Mouse (Mus musculus) gonadal fat pad, adult 2 months (tissue): Measurements from ENCODE around the gene Bahcc1. TPM values are rescaled to one million over a fixed set of nuclear protein-coding genes. Genes with fewer than 3 reads are reported as not detected.

Experiments used
- DNase-seq: peaks from one replicate; pipeline ENCODE4 v3.0.0-alpha.2; 2012; ENCODE audit warnings: low read depth
- polyA plus RNA-seq: library from polyadenylated mRNA; depleted of rRNA; stranded (reverse); fragments of >200 nt; gene quantifications from 2 replicates; pipeline ENCODE4 v1.2.3, GENCODE M21; 2012

The Bahcc1 gene
- polyA plus RNA-seq, 1 experiment = 7.4 TPM

GRCm38 (mm10) chr11:120297767-120298166, 65.0 kb downstream of the Bahcc1 start:
- DNase-seq = no peak

- no peak for DNase-seq
These were observed 65.8 kb downstream of the Bahcc1 start for GRCm38 (mm10) chr11:120298441-120299141.

GRCm38 (mm10) chr11:120299484-120299883, 66.7 kb downstream of the Bahcc1 start:
- DNase-seq = no peak

GRCm38 (mm10) chr11:120303119-120303518, 70.4 kb downstream of the Bahcc1 start:
- DNase-seq = no peak

- DNase-seq = no peak
These were observed 71.0 kb downstream of the Bahcc1 start for GRCm38 (mm10) chr11:120303559-120304349.

- no peak for DNase-seq
These were observed 71.6 kb downstream of the Bahcc1 start for GRCm38 (mm10) chr11:120304350-120304694.

GRCm38 (mm10) chr11:120304886-120305534, 72.3 kb downstream of the Bahcc1 start:
- DNase-seq = no peak

GRCm38 (mm10) chr11:120305535-120306365, 73.0 kb downstream of the Bahcc1 start:
- DNase-seq = no peak

- DNase-seq = no peak
These were observed 73.8 kb downstream of the Bahcc1 start for GRCm38 (mm10) chr11:120306366-120307131.

GRCm38 (mm10) chr11:120307132-120307413, 74.3 kb downstream of the Bahcc1 start:
- DNase-seq = no peak

- no peak for DNase-seq
These were observed 75.1 kb downstream of the Bahcc1 start for GRCm38 (mm10) chr11:120307566-120308430.

- no peak for DNase-seq
These were observed 75.9 kb downstream of the Bahcc1 start for GRCm38 (mm10) chr11:120308441-120309320.

- DNase-seq = no peak
These were observed 78.1 kb downstream of the Bahcc1 start for GRCm38 (mm10) chr11:120310813-120311312.

- DNase-seq = no peak
These were observed 78.8 kb downstream of the Bahcc1 start for GRCm38 (mm10) chr11:120311561-120311960.

- no peak for DNase-seq
These were observed 79.3 kb downstream of the Bahcc1 start for GRCm38 (mm10) chr11:120312069-120312468.

- DNase-seq = no peak
These were observed 81.3 kb downstream of the Bahcc1 start for GRCm38 (mm10) chr11:120313906-120314685.

GRCm38 (mm10) chr11:120314721-120315415, 82.1 kb downstream of the Bahcc1 start:
- DNase-seq = no peak

- DNase-seq = no peak
These were observed 82.6 kb downstream of the Bahcc1 start for GRCm38 (mm10) chr11:120315416-120315761.
